Mouse (Mus musculus): ENCODE measurements at regions not wholly inside any gene's neighbourhood (a gene's known extent, or its start where the extent isn't known, plus 50 kb on each side); places are given as distances from the start of the nearest gene placed in this dataset.

GRCm38 (mm10) chr3:52529136-52529535 lies 261.0 kb downstream of the Foxo1 start:
- H3K27ac ChIP-seq (ENCODE audit: low read depth, low read length), result no peak overlapping the region
- ATAC-seq (ENCODE audit: low read depth), result no peak
- H3K9ac ChIP-seq (replicated peaks; ENCODE audit: low read depth, low read length), result no peak overlapping the region
- no peaks in the 10 kb centered on the region for H3K27me3 ChIP-seq (ENCODE audit: control insufficient read depth, insufficient read depth, low read length)
- no peaks in the 10 kb centered on the region for H3K9me3 ChIP-seq (ENCODE audit: control insufficient read depth, low read length)
- 81% methylated on average over 6 of the region's 6 CpGs for WGBS
- H3K36me3 ChIP-seq (ENCODE audit: control insufficient read depth, insufficient read depth, low read length), result no peaks in the 10 kb centered on the region
- no peaks in the 10 kb centered on the region for H3K4me1 ChIP-seq (ENCODE audit: control insufficient read depth, insufficient read depth, low read length)
- no peak overlapping the region for H3K4me2 ChIP-seq (ENCODE audit: low read depth, low read length)
- no peak overlapping the region for H3K4me3 ChIP-seq (ENCODE audit: low read depth, low read length)

DNA sequence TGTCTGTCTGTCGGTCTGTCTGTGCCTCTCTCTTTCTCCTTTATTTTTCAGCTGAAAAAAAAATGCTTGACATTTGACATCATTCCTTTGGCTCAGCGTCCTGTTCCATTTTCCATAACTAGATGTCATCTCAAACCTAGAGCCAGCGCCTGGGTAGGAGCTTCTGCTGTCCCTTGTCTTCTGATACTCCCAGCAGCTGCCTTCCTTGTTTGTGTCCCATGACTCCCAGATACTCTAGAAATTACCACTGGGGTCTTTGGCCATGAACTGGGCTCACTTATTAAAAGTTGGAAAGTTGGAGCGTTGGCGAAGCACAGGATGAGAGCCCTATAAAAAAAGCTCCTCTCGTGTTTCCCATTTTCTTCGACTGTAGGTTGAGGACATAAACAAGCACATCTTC lies 260.4 kb downstream of the Foxo1 start:
- Histone ChIP-seq H3K4me2 (ENCODE audit: low read depth, low read length) (no peak overlapping the region), H3K9me3 (ENCODE audit: control insufficient read depth, low read length) (no peaks in the 10 kb centered on the region), H3K4me1 (ENCODE audit: control insufficient read depth, insufficient read depth, low read length) (no peaks in the 10 kb centered on the region), H3K27ac (ENCODE audit: low read depth, low read length) (no peak overlapping the region), H3K27me3 (ENCODE audit: control insufficient read depth, insufficient read depth, low read length) (no peaks in the 10 kb centered on the region), H3K36me3 (ENCODE audit: control insufficient read depth, insufficient read depth, low read length) (no peaks in the 10 kb centered on the region), H3K9ac (replicated peaks; ENCODE audit: low read depth, low read length) (no peak overlapping the region), H3K4me3 (ENCODE audit: low read depth, low read length) (no peak overlapping the region)
- no peak for ATAC-seq (ENCODE audit: low read depth)
- WGBS, result 94% methylated on average over 7 of the region's 7 CpGs

DNA sequence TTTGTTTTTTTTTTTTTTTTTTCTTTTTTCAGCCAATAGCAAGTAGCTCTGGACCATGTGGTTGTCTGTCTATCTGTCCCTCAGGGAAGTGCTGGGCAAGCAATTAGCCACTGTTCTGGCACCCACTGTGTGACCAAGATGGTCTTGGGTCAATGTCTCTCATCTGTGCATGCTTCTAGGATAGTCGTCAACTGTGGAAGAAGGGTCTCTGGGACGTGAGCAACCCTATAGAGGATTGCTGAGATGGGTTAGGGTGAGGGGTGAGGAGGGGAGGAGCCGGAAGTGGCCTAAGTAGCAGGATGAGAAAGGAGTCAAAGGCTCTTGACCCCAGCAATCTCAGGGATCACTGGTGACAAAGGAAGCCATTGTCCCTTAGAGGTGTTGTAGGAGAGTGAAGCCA lies 259.6 kb downstream of the Foxo1 start:
- Histone ChIP-seq H3K4me1 (ENCODE audit: control insufficient read depth, insufficient read depth, low read length) (no peaks in the 10 kb centered on the region), H3K27me3 (ENCODE audit: control insufficient read depth, insufficient read depth, low read length) (no peaks in the 10 kb centered on the region), H3K9me3 (ENCODE audit: control insufficient read depth, low read length) (no peaks in the 10 kb centered on the region), H3K36me3 (ENCODE audit: control insufficient read depth, insufficient read depth, low read length) (no peaks in the 10 kb centered on the region), H3K4me2 (ENCODE audit: low read depth, low read length) (no peak overlapping the region), H3K27ac (ENCODE audit: low read depth, low read length) (no peak overlapping the region), H3K9ac (replicated peaks; ENCODE audit: low read depth, low read length) (no peak overlapping the region), H3K4me3 (ENCODE audit: low read depth, low read length) (no peak overlapping the region)
- 67% methylated on average over 3 of the region's 3 CpGs for WGBS
- no peak for ATAC-seq (ENCODE audit: low read depth)

DNA sequence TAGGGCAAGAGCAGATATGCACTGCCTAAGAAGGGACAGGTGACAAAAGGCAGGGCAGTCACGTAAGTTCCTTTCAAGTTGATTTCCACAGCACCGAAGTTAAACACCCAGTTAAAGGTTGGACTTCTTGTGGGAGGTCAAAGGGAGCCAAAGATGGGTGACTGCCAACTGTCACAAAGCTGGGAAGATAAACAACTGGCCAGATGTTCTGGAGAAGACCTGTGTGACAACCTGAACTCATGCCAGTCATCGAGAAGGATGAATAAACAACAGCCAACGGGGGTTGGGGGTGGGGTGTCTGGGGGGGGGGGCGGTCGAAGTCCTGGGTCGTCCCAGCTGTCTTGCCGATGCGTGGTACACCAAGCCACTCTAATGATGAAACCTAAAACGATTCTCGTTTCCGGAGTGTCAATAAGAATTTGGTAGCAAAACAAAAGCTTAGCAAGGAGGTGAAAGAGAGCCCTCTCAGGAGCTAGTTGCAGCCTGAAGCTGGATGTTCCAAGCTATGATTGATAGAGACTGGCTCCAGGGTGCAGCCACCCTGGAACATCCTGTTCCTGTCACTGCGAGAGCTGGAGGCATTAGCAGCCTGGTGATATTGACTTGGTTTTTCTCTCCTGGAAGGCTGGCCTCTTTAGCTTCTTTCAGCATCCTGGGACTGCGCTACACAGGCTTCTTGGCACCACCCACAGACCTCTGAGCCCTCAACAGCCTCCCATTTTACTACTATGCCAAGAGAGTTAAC lies 259.0 kb downstream of the Foxo1 start:
- no peak for ATAC-seq (ENCODE audit: low read depth)
- Histone ChIP-seq H3K4me1 (ENCODE audit: control insufficient read depth, insufficient read depth, low read length) (no peaks in the 10 kb centered on the region), H3K36me3 (ENCODE audit: control insufficient read depth, insufficient read depth, low read length) (no peaks in the 10 kb centered on the region), H3K9ac (replicated peaks; ENCODE audit: low read depth, low read length) (no peak overlapping the region), H3K27ac (ENCODE audit: low read depth, low read length) (no peak overlapping the region), H3K27me3 (ENCODE audit: control insufficient read depth, insufficient read depth, low read length) (no peaks in the 10 kb centered on the region), H3K4me3 (ENCODE audit: low read depth, low read length) (no peak overlapping the region), H3K9me3 (ENCODE audit: control insufficient read depth, low read length) (no peaks in the 10 kb centered on the region), H3K4me2 (ENCODE audit: low read depth, low read length) (no peak overlapping the region)
- WGBS, result 89% methylated on average over 14 of the region's 14 CpGs

DNA sequence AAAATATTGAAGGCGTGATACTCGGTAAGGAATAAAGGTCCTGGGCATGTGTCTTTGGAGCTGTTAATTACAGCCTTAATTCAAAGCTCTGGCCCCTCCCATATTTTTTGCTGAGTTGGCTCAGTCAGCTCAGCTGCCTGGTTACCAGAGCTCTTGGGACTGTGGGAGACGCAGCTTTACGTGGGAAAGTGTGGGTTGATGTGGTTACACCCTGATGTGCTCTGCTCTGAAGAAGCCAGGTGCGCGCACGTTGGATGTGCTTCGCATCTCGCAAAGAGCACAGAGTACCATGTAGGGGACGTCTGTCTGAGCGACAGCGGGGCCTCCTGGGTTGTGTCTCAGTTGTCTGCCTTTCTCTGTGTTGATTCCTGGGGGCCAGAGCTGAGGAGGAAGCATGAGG lies 254.8 kb downstream of the Foxo1 start:
- H3K9ac ChIP-seq (replicated peaks; ENCODE audit: low read depth, low read length), result no peak overlapping the region
- H3K27ac ChIP-seq (ENCODE audit: low read depth, low read length), result no peak overlapping the region
- no peaks in the 10 kb centered on the region for H3K9me3 ChIP-seq (ENCODE audit: control insufficient read depth, low read length)
- H3K4me3 ChIP-seq (ENCODE audit: low read depth, low read length), result no peak overlapping the region
- H3K36me3 ChIP-seq (ENCODE audit: control insufficient read depth, insufficient read depth, low read length), result no peaks in the 10 kb centered on the region
- no peaks in the 10 kb centered on the region for H3K27me3 ChIP-seq (ENCODE audit: control insufficient read depth, insufficient read depth, low read length)
- ATAC-seq (ENCODE audit: low read depth), result no peak
- no peaks in the 10 kb centered on the region for H3K4me1 ChIP-seq (ENCODE audit: control insufficient read depth, insufficient read depth, low read length)
- no peak overlapping the region for H3K4me2 ChIP-seq (ENCODE audit: low read depth, low read length)
- 81% methylated on average over 12 of the region's 12 CpGs for WGBS

DNA sequence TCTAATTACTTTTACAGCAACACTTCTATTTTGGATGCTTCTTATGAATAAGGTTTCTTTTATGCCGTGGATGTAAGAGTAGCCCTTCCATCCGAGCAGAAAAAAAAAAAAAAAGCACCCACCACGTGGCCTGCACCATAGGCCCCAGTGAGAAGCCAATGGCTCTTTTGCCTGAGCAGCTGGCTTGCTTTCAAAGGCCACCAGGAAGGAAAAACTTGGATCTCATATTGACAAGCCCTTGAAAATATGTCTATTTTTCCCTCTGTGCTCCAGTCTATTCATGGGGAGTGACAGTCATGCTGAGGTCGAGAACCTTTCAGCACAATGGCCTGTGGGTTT lies 252.4 kb downstream of the Foxo1 start:
- no peaks in the 10 kb centered on the region for H3K27me3 ChIP-seq (ENCODE audit: control insufficient read depth, insufficient read depth, low read length)
- no peaks in the 10 kb centered on the region for H3K9me3 ChIP-seq (ENCODE audit: control insufficient read depth, low read length)
- H3K4me1 ChIP-seq (ENCODE audit: control insufficient read depth, insufficient read depth, low read length), result no peaks in the 10 kb centered on the region
- H3K36me3 ChIP-seq (ENCODE audit: control insufficient read depth, insufficient read depth, low read length), result no peaks in the 10 kb centered on the region
- no peak overlapping the region for H3K4me3 ChIP-seq (ENCODE audit: low read depth, low read length)
- no peak overlapping the region for H3K27ac ChIP-seq (ENCODE audit: low read depth, low read length)
- no peak overlapping the region for H3K4me2 ChIP-seq (ENCODE audit: low read depth, low read length)
- no peak for ATAC-seq (ENCODE audit: low read depth)
- 59% methylated on average over 4 of the region's 4 CpGs for WGBS
- H3K9ac ChIP-seq (replicated peaks; ENCODE audit: low read depth, low read length), result no peak overlapping the region

DNA sequence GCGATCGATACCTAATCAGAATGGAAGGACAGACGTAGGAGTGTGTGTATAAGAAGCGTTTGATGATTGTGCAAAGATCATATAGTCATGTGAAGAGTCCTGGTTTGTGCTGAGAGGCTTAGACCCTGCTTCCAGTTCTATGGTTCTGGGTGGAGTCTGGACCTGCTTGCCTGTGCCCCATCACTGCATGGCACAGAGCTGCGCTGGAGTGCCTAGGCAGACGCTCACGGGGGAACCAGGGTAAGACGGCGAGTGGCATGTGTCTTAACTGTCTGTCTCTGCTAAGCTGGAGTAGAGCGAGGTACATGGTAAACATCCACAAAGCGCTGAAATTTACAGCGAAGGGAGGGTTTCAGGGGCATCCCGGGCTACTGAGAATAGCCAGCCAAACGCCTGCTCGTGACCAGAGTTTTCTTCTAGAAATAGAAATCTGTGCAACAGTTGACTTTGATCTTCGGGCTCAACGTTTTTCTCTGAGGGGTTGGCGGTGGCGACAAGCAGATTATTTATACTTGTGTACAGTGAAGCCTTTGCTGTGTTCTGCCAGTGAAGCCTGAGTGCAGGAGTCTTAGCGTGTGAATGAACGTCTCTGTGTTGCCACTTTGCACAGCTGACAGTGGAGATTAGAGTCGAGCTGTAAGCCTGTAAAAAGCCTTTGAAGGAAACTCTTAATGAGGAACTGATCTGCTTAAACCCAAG lies 251.9 kb downstream of the Foxo1 start:
- H3K27me3 ChIP-seq (ENCODE audit: control insufficient read depth, insufficient read depth, low read length), result no peaks in the 10 kb centered on the region
- H3K36me3 ChIP-seq (ENCODE audit: control insufficient read depth, insufficient read depth, low read length), result no peaks in the 10 kb centered on the region
- H3K4me3 ChIP-seq (ENCODE audit: low read depth, low read length), result no peak overlapping the region
- H3K4me2 ChIP-seq (ENCODE audit: low read depth, low read length), result no peak overlapping the region
- 78% methylated on average over 22 of the region's 22 CpGs for WGBS
- no peak overlapping the region for H3K27ac ChIP-seq (ENCODE audit: low read depth, low read length)
- no peaks in the 10 kb centered on the region for H3K4me1 ChIP-seq (ENCODE audit: control insufficient read depth, insufficient read depth, low read length)
- ATAC-seq (ENCODE audit: low read depth), result no peak
- no peaks in the 10 kb centered on the region for H3K9me3 ChIP-seq (ENCODE audit: control insufficient read depth, low read length)
- no peak overlapping the region for H3K9ac ChIP-seq (replicated peaks; ENCODE audit: low read depth, low read length)

DNA sequence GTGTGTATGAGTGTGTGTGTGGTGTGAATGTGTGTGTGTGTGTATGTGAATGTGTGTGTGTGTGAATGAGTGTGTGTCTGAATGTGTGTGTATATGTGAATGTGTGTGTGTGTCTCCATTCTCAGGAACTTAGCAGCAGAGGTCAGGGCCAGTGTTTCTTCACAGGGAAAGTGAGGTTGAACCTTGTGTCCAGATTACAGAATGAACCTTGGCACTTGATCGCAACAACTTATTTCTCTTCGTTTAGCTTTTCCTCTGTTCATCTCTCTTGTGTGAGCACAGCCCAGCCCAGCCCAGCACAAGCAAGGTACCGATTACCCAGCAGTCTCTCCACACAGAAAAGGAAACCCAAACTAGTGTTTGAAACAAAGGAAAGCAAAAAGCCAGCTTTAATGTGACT lies 249.7 kb downstream of the Foxo1 start:
- Histone ChIP-seq H3K27ac (ENCODE audit: low read depth, low read length) (no peak overlapping the region), H3K4me1 (ENCODE audit: control insufficient read depth, insufficient read depth, low read length) (no peaks in the 10 kb centered on the region), H3K4me2 (ENCODE audit: low read depth, low read length) (no peak overlapping the region), H3K36me3 (ENCODE audit: control insufficient read depth, insufficient read depth, low read length) (no peaks in the 10 kb centered on the region), H3K9me3 (ENCODE audit: control insufficient read depth, low read length) (no peaks in the 10 kb centered on the region), H3K27me3 (ENCODE audit: control insufficient read depth, insufficient read depth, low read length) (no peaks in the 10 kb centered on the region), H3K9ac (replicated peaks; ENCODE audit: low read depth, low read length) (no peak overlapping the region), H3K4me3 (ENCODE audit: low read depth, low read length) (no peak overlapping the region)
- no peak for ATAC-seq (ENCODE audit: low read depth)
- 98% methylated on average over 3 of the region's 3 CpGs for WGBS

- Histone ChIP-seq H3K27me3 (ENCODE audit: control insufficient read depth, insufficient read depth, low read length) (no peaks in the 10 kb centered on the region), H3K4me3 (ENCODE audit: low read depth, low read length) (no peak overlapping the region), H3K4me2 (ENCODE audit: low read depth, low read length) (no peak overlapping the region), H3K9me3 (ENCODE audit: control insufficient read depth, low read length) (no peaks in the 10 kb centered on the region), H3K36me3 (ENCODE audit: control insufficient read depth, insufficient read depth, low read length) (no peaks in the 10 kb centered on the region), H3K4me1 (ENCODE audit: control insufficient read depth, insufficient read depth, low read length) (no peaks in the 10 kb centered on the region), H3K27ac (ENCODE audit: low read depth, low read length) (no peak overlapping the region), H3K9ac (replicated peaks; ENCODE audit: low read depth, low read length) (no peak overlapping the region)
- ATAC-seq (ENCODE audit: low read depth), result no peak
- 94% methylated on average over 5 of the region's 5 CpGs for WGBS
Measured at GRCm38 (mm10) chr3:52516691-52517090, 248.6 kb downstream of the Foxo1 start.

Data from neural tube, embryonic 14.5 days (tissue).